Mouse (Mus musculus) inflammation-experienced regulatory T-cells, adult 16 weeks (primary cell): Measurements from ENCODE around the gene Ikzf1. TPM values are rescaled to one million over a fixed set of nuclear protein-coding genes. Genes with fewer than 3 reads are reported as not detected.

Experiments used
- polyA plus RNA-seq: library from polyadenylated mRNA; unstranded; fragments of 100-300 nt; shearing (Covaris generic); gene quantifications from one replicate; pipeline ENCODE4 v1.2.1, GENCODE M21; 2017

Ikzf1 gene
- 59.3 TPM for polyA plus RNA-seq

DNA sequence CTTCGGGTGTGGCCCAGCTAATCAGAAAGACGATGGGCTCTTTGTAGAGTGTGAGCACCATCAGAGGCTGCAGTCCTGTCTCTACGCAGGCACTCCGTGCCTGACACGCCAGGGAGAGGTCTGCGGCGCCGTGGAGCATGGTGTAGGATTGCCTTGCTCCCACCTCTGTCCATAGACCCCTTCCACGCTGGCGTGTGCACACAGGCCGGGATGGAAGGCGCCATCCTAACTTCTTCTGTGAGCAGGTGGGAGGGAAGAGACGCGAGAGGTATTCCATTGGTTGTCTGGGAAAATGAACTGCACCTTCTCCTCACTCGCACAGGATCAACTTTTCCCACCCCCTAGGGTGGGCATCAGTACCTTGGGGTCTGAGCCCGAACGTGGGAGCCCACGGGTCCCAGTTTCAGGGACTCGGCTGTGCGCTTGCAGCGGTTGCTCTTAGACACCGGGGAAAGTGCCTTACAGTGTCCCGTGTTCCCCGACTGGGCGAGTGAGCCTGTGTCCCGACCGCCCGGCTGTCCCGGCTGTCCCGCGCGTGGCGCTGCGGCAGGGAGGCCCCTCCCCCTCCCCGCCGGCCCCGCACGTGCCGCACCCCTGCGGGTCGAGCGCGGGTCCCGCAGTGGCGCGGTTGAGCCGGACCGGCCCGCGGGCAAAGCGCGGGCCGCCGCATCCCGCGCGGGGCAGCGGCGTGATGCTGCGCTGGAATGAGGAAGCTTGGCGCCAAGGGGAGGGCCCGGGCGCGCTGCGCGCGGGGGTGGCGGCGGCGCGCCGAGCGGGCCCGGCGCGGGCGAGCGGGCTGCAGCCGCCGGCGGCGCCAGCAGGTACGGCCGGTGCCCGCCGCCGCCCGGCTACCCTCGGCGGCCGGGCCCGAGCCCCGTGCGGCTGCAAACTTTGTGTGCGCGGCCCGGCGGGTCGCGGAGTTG lies at the start of gene Ikzf1:
TSS of gene Ikzf1 (plus strand) at position 74 of the 923 bp plus-strand sequence.

DNA sequence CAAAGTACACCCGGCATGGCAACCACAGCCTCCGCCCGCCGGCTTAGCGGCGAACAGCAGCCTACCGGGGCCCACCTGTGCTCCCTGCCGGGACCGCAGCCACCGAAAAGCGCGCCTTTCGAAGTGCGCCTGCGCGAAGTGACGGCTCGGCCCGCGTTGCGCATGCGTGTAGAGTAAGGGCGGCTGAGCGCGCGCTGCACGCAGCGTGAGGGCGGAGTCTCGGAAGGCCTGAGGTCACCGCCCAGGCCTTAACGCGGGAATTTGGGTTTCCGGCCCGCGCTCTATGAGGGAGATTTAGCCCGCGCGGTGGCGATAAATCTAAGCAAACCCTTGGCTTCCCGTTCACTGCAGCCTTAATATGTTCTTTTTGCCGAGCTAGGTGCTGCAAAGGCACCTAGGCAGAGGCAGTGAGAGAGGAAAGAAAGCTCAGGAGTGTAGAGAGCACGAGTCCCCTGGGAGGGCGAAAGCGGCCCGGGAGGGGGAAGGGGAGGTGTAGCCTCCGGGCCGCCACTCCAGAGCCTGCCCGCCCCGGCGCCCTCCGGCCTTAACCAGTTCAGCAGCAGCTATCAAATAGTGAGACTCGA lies 124.1 kb downstream of the Ikzf1 start, which contains the start of gene Fignl1:
TSS of gene Fignl1 (minus strand) at position 143 of the 584 bp plus-strand sequence.

Other genes with a start within 250 kb of the Ikzf1 start
- not detected for gene Spata48, start 222.9 kb upstream of the Ikzf1 start, polyA plus RNA-seq
- gene Zpbp, start 222.6 kb upstream of the Ikzf1 start, polyA plus RNA-seq = 0.63 TPM
- not detected for gene 4930512M02Rik, start 57.2 kb upstream of the Ikzf1 start, polyA plus RNA-seq
- gene Fignl1, start 124.0 kb downstream of the Ikzf1 start, polyA plus RNA-seq = 12.5 TPM
- gene Ddc, start 213.1 kb downstream of the Ikzf1 start, polyA plus RNA-seq = 7.2 TPM